Mouse (Mus musculus) midbrain, embryonic 10.5 days (tissue): ENCODE results near the gene Stpg3. TPM values are rescaled to one million over a fixed set of nuclear protein-coding genes. Genes with fewer than 3 reads are reported as not detected.
A peak's percentile ranks its signal among the peaks of the same experiment; 100 is the strongest.

ENCODE experiments used
- DNase-seq: peaks from one replicate; pipeline ENCODE4 v3.0.0-alpha.2; 2017; ENCODE audit warnings: low spot score
- H3K27ac ChIP-seq: fragments of 300-500 bp; sonication (generic); replicated peaks from 2 replicates; pipeline ENCODE4 v1.5.1; 2016; ENCODE audit warnings: mild to moderate bottlenecking
- H3K27me3 ChIP-seq: fragments of 300-500 bp; sonication (generic); 2 replicates; pipeline ENCODE4 v1.6.1; 2016; ENCODE audit warnings: low read depth, mild to moderate bottlenecking; ENCODE audit not compliant: poor library complexity, severe bottlenecking
- H3K36me3 ChIP-seq: fragments of 300-500 bp; sonication (generic); 2 replicates; pipeline ENCODE4 v1.6.1; 2016; ENCODE audit warnings: mild to moderate bottlenecking, moderate library complexity
- H3K4me1 ChIP-seq: fragments of 300-500 bp; sonication (generic); 2 replicates; pipeline ENCODE4 v1.6.1; 2016
- H3K4me3 ChIP-seq: fragments of 300-500 bp; sonication (generic); 2 replicates; pipeline ENCODE4 v1.5.1; 2016; ENCODE audit warnings: mild to moderate bottlenecking, moderate library complexity
- H3K9me3 ChIP-seq: fragments of 300-500 bp; sonication (generic); replicated peaks from 2 replicates; pipeline ENCODE4 v1.6.1; 2016; ENCODE audit warnings: mild to moderate bottlenecking
- WGBS: fragments of 180-500 bp; shearing (Covaris S2); methylation state at CpG from one replicate; pipeline ENCODE4 v1.1.7; 2016; 5-methylcytosine and 5-hydroxymethylcytosine counted together
- polyA plus RNA-seq: library from polyadenylated mRNA; unstranded; fragments of >200 nt; fragmentation: Nextera tagmentation; extraction: Ambion mirVana; gene quantifications from 2 replicates; pipeline ENCODE4 v1.2.1, GENCODE M21; 2016

Gene Stpg3
- polyA plus RNA-seq, 1 experiment from 2014 or later = not detected

DNA sequence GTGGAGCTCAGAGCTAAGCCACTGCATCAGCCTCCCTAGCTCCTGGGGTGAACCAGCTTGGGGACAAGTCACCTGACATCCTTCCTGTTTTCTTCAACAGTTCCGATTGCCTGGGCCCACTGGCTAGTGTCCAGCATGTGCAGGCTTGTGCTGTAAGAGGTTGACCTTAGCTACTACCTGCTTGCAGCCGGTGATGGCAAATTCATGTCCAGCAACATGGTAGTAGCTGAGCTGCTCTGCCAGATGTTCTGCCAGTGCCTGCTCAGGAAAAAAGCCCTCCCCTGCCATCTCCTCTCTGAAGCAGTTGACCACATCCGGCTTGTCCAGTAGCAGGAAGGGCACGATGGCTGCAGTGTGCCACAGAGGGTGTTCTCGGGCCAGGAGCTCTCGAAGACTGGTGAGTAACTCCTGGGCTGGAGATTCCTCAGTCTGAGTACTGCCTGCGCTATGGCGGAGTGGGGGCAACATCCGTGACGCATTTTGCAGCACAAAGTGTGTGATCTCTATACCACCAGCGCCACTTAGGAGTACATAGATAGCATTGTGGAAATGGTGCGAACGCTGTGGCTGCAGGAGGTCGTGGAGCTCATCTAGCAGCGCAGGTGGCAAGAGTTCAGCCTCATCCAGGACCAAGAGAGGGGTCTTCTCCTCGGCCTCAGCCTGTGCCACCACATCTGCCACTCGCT lies 19.8 kb downstream of the Stpg3 start:
- WGBS = 82% methylated on average over 17 of the region's 17 CpGs
- H3K9me3 ChIP-seq = no peaks in the 10 kb centered on the region
- H3K4me3 ChIP-seq = peak overlapping the region; percentile 39; the same call in 1 of the 2 replicates
- DNase-seq = no peak
- peaks cover 34% of the 10 kb centered on the region for H3K4me1 ChIP-seq
- H3K27ac ChIP-seq = 0 out of 2 replicates have a peak overlapping the region, but pooled peaks have one; percentile 11
- H3K36me3 ChIP-seq = peaks cover 17% of the 10 kb centered on the region
- peaks cover 51% of the 10 kb centered on the region for H3K27me3 ChIP-seq

DNA sequence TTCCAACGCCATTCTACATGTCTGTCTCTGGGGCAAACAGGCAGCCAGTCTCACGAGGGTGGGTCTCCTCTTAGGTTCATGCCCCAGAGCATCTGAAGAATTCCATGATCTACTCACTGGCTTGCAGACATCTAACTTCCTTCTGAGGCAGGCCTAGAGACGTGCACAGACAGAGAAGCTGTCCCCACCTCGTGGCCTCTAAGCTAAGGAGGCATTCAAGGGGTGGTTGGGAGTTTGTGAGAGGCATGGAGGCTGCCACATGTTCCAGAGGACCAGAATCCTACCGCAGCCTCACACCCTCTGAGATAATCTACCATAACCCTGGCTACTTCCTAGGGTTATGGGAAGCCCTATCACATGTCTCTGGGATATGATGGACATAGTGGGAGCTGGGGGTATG lies 20.4 kb downstream of the Stpg3 start:
- Histone ChIP-seq H3K36me3 (peaks cover 11% of the 10 kb centered on the region), H3K9me3 (no peaks in the 10 kb centered on the region), H3K4me1 (peaks cover 34% of the 10 kb centered on the region), H3K27ac (no peak overlapping the region), H3K4me3 (no peak overlapping the region), H3K27me3 (peaks cover 51% of the 10 kb centered on the region)
- DNase-seq = no peak
- 78% methylated on average over 5 of the region's 5 CpGs for WGBS

DNA sequence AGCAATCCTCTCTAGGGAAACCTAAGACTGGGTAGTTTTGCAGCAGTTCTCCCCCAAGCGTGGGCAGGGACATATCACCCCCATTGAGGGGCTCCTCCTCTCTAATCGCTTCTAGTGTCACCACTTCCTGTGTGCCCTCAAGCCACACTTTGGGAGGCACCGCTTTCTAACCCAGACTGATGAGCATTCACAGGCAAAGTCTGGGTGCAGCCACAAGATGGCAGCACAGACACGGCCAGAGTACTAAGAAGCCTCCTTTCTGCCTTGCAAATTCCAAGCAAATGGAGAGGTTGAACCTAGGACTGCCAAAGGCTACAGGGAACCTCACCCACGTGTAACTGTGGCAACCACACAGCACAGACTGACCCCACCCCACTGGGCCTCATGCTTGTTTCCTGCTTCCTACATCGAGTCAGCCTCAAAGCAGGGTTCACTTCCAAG lies 21.1 kb downstream of the Stpg3 start:
- WGBS = 3% methylated on average over 6 of the region's 6 CpGs
- no peaks in the 10 kb centered on the region for H3K9me3 ChIP-seq
- H3K4me1 ChIP-seq = peaks cover 34% of the 10 kb centered on the region
- H3K27me3 ChIP-seq = peaks cover 51% of the 10 kb centered on the region
- H3K27ac ChIP-seq = peak overlapping the region; percentile 59; the same call in 1 of the 2 replicates
- peak; percentile 86 for DNase-seq
- no peak overlapping the region for H3K4me3 ChIP-seq
- peaks cover 5% of the 10 kb centered on the region; the same call in 1 of the 2 replicates for H3K36me3 ChIP-seq

DNA sequence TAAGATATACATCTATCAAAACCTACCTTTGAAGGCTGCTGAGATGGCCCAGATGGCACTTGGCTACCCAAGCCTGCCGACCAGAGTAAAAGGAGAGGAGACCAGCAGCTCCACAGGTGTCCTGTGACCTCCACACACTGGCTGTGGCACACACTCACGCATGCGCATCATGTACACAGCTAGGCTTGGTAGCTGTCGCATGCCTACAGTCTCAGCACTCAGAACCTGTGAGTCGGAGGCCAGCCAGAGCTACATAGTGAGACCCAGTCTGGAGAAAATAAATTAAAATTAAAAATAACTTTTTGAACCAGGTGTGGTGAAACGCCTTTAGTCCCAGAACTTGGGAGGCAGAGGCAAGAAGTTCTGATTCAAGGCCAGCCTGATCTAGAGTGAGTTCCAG lies 26.6 kb downstream of the Stpg3 start:
- no peaks in the 10 kb centered on the region for H3K9me3 ChIP-seq
- H3K27me3 ChIP-seq = peaks cover 10% of the 10 kb centered on the region; the same call in 1 of the 2 replicates
- H3K4me3 ChIP-seq = no peak overlapping the region
- peaks cover 43% of the 10 kb centered on the region for H3K4me1 ChIP-seq
- WGBS = 88% methylated on average over 6 of the region's 6 CpGs
- H3K27ac ChIP-seq = no peak overlapping the region
- no peak for DNase-seq
- peaks cover 20% of the 10 kb centered on the region for H3K36me3 ChIP-seq

DNA sequence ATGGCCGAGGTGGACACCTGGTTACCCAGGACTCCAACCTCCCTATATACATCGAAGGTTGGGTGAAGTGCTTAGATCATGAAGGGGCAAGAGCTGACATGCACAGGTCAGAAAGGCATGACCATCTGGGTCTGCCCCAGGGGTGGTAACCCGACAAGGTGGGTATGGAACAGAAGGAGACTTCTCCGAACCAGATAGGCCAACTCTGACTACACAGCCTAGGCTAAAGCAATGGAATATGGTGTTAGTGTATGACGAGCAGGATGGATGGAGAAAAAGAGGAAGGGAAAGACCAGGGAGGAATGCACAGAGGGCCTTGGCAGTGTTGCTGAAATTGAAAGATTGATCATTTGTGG lies 27.9 kb downstream of the Stpg3 start:
- DNase-seq = no peak
- 28% methylated on average over 5 of the region's 5 CpGs for WGBS

DNA sequence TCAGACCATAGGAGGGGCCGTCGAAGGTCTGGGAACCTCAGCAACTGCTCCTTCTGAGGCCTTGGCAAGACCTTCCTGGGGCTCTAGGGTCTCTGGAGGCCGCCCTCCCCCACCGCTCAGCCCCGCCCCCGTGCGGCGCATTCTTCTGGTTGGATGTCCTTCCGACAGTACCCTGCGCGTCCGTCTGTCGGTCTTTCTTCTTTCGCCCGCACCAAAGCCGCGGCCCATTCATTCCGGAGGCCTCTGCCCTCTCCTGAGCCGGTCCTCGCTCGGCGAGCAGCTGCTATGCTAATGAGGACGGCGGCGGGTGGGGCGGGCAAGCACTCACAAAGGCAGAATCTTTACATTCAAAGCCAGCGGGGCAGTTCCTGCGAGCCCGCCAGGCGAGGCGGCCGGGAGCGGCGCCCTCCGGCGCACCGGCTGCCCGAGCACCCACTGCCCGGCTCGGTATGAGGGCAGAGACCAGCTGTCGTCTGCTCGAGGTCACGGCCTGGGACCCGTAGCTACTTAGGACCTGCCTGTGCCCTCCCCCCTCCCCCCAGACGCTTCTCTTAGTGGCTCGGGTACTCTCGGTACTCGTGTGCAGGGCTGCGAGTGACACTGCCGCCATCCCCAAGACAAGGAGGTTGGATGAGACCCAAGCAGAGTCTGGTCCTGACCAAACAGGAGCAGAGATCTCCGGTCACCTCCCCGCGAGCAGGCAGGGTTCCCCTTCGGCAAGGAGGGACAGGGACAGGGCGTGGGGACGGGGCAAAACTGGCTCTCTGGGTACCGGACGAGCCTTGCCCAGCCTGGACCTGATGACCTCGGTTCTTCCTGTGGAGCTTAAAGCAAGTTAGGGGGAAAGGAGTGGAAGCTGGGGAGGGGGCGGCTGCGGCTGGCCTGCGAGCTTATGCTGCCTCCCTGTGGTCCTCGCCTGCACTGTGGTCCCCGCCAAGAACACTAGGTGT lies 28.5 kb downstream of the Stpg3 start:
- Histone ChIP-seq H3K4me3 (peak overlapping the region; percentile 90), H3K27ac (peak overlapping the region; percentile 97), H3K36me3 (peaks cover 20% of the 10 kb centered on the region), H3K4me1 (peaks cover 53% of the 10 kb centered on the region), H3K27me3 (peaks cover 10% of the 10 kb centered on the region; the same call in 1 of the 2 replicates), H3K9me3 (no peaks in the 10 kb centered on the region)
- peak; percentile 96 for DNase-seq
- 0% methylated on average over 64 of the region's 64 CpGs for WGBS

More for the DNA sequence above, 27.9 kb downstream of the Stpg3 start:
- Histone ChIP-seq H3K27me3 (peaks cover 10% of the 10 kb centered on the region; the same call in 1 of the 2 replicates), H3K4me1 (peaks cover 48% of the 10 kb centered on the region), H3K27ac (peak overlapping the region; percentile 97), H3K36me3 (peaks cover 20% of the 10 kb centered on the region), H3K4me3 (peak overlapping the region; percentile 90), H3K9me3 (no peaks in the 10 kb centered on the region)

DNA sequence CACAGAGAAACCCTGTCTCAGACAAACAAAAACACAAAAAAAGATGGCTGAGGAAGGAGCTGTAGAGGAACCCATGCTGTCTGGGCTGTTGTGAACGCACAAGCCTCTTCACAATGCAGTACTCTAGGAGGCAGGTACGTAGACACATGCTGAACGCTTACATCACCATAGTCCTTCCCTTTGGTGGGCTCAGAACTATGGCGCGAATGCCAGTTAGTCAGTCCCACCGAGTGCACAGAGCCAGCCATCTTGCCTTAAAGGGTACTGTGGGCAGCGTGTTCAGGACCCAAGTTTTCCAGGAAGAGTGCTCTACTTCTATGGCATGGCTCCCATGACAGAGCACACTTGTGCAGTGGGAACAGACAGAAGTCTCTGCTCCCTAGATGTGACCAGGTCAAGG lies 29.9 kb downstream of the Stpg3 start:
- H3K4me3 ChIP-seq = peak overlapping the region; percentile 90
- peak overlapping the region; percentile 97 for H3K27ac ChIP-seq
- WGBS = 93% methylated on average over 7 of the region's 7 CpGs
- peaks cover 20% of the 10 kb centered on the region for H3K36me3 ChIP-seq
- H3K9me3 ChIP-seq = no peaks in the 10 kb centered on the region
- no peak for DNase-seq
- peaks cover 66% of the 10 kb centered on the region for H3K4me1 ChIP-seq
- peaks cover 17% of the 10 kb centered on the region for H3K27me3 ChIP-seq

DNA sequence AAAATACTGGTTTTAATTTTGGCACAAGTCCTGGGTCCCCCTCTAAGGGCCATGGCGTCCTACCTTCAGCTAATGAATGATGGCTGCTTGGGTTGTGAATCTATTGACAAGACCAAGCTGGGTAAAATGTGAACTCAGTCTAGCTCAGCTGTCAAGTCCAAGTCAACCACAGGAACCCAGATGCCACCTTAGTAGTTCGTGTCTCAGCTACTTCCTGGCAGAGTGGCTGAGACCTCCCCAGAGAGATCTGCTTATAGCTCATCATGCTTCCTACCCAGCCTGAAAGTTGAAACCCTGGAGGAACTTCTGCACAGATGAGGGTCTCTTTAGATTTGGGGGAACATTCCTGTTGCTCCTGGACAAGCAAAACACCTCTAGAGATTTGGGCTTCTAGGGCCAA lies 31.1 kb downstream of the Stpg3 start:
- Histone ChIP-seq H3K27ac (peak overlapping the region; percentile 96), H3K36me3 (peaks cover 20% of the 10 kb centered on the region), H3K27me3 (peaks cover 28% of the 10 kb centered on the region), H3K4me1 (peaks cover 78% of the 10 kb centered on the region), H3K9me3 (no peaks in the 10 kb centered on the region), H3K4me3 (peak overlapping the region; percentile 90)
- no peak for DNase-seq
- WGBS = 77% methylated on average over 2 of the region's 2 CpGs

DNA sequence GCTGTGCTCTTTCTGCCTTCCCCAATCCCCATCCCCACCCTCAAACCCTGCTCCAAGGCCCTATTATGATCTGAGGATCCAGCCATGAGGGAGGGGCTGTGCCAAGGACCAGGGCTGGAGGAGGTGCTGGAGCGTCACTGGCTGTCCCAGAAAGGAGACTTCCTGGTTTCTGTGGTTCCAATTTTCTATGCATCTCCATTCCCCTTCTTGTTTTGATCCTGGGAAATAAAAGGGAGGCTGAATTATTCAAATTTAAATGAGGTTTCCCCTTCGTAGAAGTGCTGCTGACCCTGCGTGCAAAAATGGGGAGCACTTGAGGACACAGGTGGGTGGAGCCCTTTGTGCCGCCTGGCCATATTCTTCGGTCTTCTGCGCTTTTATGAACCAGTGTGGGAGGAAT lies 31.8 kb downstream of the Stpg3 start:
- Histone ChIP-seq H3K27me3 (peaks cover 34% of the 10 kb centered on the region), H3K4me1 (peaks cover 84% of the 10 kb centered on the region), H3K4me3 (peak overlapping the region; percentile 90), H3K36me3 (peaks cover 20% of the 10 kb centered on the region), H3K27ac (peak overlapping the region; percentile 96), H3K9me3 (no peaks in the 10 kb centered on the region)
- 10% methylated on average over 6 of the region's 6 CpGs for WGBS
- peak; percentile 37 for DNase-seq

DNA sequence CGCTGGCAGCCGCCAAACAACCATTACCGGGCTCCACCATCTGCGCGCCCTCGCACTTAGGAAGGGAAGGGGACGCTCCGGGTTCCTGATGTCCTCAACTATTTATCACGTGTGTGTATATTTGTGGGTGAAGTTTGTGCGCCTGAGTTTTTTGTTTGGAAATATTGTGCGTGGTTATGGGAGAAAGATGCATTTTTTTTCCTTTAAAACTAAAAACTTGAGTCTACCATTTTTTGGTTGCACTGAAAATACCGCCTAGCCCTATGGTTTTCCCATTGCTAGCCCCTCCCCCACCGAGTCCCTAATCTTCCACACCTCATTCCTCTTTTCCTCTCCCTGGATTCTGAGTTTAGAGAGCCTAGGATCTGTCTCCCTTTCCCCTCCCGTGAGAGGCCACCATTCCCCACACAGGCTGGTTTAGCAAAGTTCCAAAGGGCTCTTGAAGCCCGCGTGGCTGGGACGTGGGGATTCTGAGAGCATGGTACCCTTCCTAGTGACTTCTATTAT lies 32.5 kb downstream of the Stpg3 start:
- under 1% methylated on average over 17 of the region's 17 CpGs for WGBS
- H3K4me3 ChIP-seq = peak overlapping the region; percentile 90
- H3K36me3 ChIP-seq = peaks cover 20% of the 10 kb centered on the region
- DNase-seq = peak; percentile 42
- peaks cover 89% of the 10 kb centered on the region for H3K4me1 ChIP-seq
- peaks cover 32% of the 10 kb centered on the region for H3K27me3 ChIP-seq
- H3K9me3 ChIP-seq = no peaks in the 10 kb centered on the region
- H3K27ac ChIP-seq = peak overlapping the region; percentile 96

DNA sequence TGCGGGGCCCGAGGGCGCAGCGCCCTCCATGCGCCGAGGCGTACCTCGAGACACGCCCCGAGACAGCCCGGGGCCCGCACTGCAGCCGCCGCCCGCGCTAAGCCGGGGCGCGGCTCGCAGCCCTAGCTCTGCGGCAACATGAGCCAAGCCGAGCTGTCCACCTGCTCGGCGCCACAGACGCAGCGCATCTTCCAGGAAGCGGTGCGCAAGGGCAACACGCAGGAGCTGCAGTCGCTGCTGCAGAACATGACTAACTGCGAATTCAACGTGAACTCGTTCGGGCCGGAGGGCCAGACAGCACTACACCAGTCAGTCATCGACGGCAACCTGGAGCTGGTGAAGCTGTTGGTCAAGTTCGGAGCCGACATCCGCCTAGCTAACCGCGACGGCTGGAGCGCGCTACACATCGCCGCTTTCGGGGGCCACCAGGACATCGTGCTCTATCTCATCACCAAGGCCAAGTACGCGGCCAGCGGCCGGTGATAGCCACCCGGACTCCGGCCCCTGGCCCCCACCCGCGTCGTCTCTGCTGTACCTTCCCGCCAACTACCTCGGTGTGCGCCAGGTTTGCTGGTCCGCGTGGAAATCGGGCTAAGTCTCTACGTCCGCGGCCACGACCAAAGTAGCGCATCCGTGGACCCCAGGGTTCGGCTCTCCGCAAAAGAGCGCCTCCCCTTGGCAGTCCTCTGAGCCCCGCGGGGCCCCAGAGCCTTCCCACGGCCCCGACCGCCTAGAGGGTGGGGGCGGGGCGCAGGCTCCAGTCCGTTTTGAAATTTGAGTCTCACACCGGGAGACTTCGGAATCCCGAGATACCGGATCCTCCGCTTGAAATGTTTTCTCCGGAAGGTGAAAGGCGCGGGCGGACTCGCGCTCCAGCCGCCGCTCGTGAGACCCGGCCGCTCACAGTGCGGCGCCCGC lies 33.2 kb downstream of the Stpg3 start:
- peak overlapping the region; percentile 96 for H3K27ac ChIP-seq
- H3K4me1 ChIP-seq = peaks cover 89% of the 10 kb centered on the region
- H3K36me3 ChIP-seq = peaks cover 20% of the 10 kb centered on the region
- DNase-seq = peak; percentile 81
- WGBS = under 1% methylated on average over 100 of the region's 100 CpGs
- H3K27me3 ChIP-seq = peaks cover 36% of the 10 kb centered on the region
- peak overlapping the region; percentile 90 for H3K4me3 ChIP-seq
- H3K9me3 ChIP-seq = no peaks in the 10 kb centered on the region

DNA sequence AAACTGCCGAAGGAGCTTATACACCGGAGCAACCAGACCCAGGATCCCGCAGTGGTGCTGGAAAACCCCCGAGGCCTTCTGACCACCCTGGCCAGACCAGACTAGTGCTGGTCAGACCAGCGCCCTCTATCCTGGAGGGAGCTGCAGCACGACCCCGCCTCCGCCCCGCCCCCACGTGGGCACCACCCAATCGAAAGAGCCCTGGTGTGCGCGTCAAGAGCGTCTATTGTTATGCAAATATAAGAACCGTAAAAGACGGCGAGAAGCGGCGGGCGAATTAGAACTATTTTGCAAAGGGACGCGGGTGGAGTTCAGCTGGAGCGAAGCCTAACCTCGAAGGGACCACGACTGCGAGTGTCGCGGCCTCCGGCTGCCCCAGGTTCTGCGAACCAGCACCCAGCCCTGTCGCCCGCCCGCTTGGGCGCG lies 33.9 kb downstream of the Stpg3 start, which contains the start of gene Nrarp:
TSS of gene Nrarp (plus strand) at position 281 of the 426 bp plus-strand sequence.
- WGBS = under 1% methylated on average over 35 of the region's 35 CpGs
- Histone ChIP-seq H3K9me3 (no peaks in the 10 kb centered on the region), H3K4me1 (peaks cover 89% of the 10 kb centered on the region), H3K36me3 (peaks cover 20% of the 10 kb centered on the region), H3K4me3 (peak within 1 kb of the TSS; percentile 90), H3K27ac (peak within 1 kb of the TSS; percentile 96), H3K27me3 (peaks cover 43% of the 10 kb centered on the region)
- peak; percentile 98 for DNase-seq
